Mouse (Mus musculus): ENCODE data around the gene Ubl3. TPM values are rescaled to one million over a fixed set of nuclear protein-coding genes. Genes with fewer than 3 reads are reported as not detected.

Ubl3 gene
- total RNA-seq, 2 experiments from 2014 or later = 236 to 271 TPM

- intact Hi-C loops (cut with DNase I) = no loop called here
Measured at GRCm38 (mm10) chr5:148564073-148564472, 11.5 kb upstream of the Ubl3 start.

GRCm38 (mm10) chr5:148563281-148563680 is 10.7 kb upstream of the Ubl3 start:
- no peak for DNase-seq (ENCODE audit: low spot score in 2 of 2)
- intact Hi-C loops (cut with DNase I) = no loop called here

More at GRCm38 (mm10) chr5:148564073-148564472, 11.5 kb upstream of the Ubl3 start:
- DNase-seq (ENCODE audit: low spot score in 2 of 2) = no peak

- intact Hi-C loops (cut with DNase I) = no loop called here
- DNase-seq (ENCODE audit: low spot score in 2 of 2) = no peak
Measured at GRCm38 (mm10) chr5:148562235-148562634, 9.6 kb upstream of the Ubl3 start.

GRCm38 (mm10) chr5:148559261-148559958 is 6.8 kb upstream of the Ubl3 start:
- no peak for DNase-seq (ENCODE audit: low spot score in 2 of 2)
- intact Hi-C loops (cut with DNase I) = no loop called here

GRCm38 (mm10) chr5:148558472-148558871 is 5.9 kb upstream of the Ubl3 start:
- intact Hi-C loops (cut with DNase I) = no loop called here
- no peak for DNase-seq (ENCODE audit: low spot score in 2 of 2)

GRCm38 (mm10) chr5:148556509-148556908 is 3.9 kb upstream of the Ubl3 start:
- intact Hi-C loops (cut with DNase I) = no loop called here
- DNase-seq (ENCODE audit: low spot score in 2 of 2) = no peak

- DNase-seq (ENCODE audit: low spot score in 2 of 2) = no peak
- intact Hi-C loops (cut with DNase I) = no loop called here
Measured at GRCm38 (mm10) chr5:148555156-148555555, 2.6 kb upstream of the Ubl3 start.

- DNase-seq (ENCODE audit: low spot score in 2 of 2) = no peak
- intact Hi-C loops (cut with DNase I) = loop anchor here (5.0 kb wide), 2 partner anchors 73 to 157 kb away; partner anchors contain the start of gene Slc7a1
Measured at GRCm38 (mm10) chr5:148554701-148555100, 2.1 kb upstream of the Ubl3 start.

GRCm38 (mm10) chr5:148554242-148554641 is 1.7 kb upstream of the Ubl3 start:
- DNase-seq (ENCODE audit: low spot score in 2 of 2) = no peak
- intact Hi-C loops (cut with DNase I) = loop anchor here (5.0 kb wide), 2 partner anchors 73 to 157 kb away; partner anchors contain the start of gene Slc7a1

- DNase-seq (ENCODE audit: low spot score in 2 of 2) = no peak
- intact Hi-C loops (cut with DNase I) = loop anchor here (2.0 to 5.0 kb wide), 3 partner anchors 74 to 156 kb away; partner anchors contain the start of gene Slc7a1
Measured at GRCm38 (mm10) chr5:148553723-148554122, 1.1 kb upstream of the Ubl3 start.

- intact Hi-C loops (cut with DNase I) = loop anchor here (2.0 to 5.0 kb wide), 3 partner anchors 76 to 157 kb away; partner anchors contain the start of gene Slc7a1
- no peak for DNase-seq (ENCODE audit: low spot score in 2 of 2)
Measured at GRCm38 (mm10) chr5:148551764-148552136, 839 bp downstream of the Ubl3 start.

- intact Hi-C loops (cut with DNase I) = loop anchor here (5.0 kb wide), 2 partner anchors 76 to 154 kb away; partner anchors contain the start of gene Slc7a1
- peak; percentile 38 to 41 for DNase-seq (ENCODE audit: low spot score in 2 of 2)
Measured at GRCm38 (mm10) chr5:148550821-148551763, 1.5 kb downstream of the Ubl3 start.

- intact Hi-C loops (cut with DNase I) = loop anchor here (5.0 kb wide), 2 partner anchors 77 to 153 kb away; partner anchors contain the start of gene Slc7a1
- peak in 1 of 2 experiments; percentile 45 for DNase-seq (ENCODE audit: low spot score in 2 of 2)
Measured at GRCm38 (mm10) chr5:148550393-148550792, 2.2 kb downstream of the Ubl3 start.

GRCm38 (mm10) chr5:148549307-148549706 is 3.3 kb downstream of the Ubl3 start:
- intact Hi-C loops (cut with DNase I) = no loop called here
- DNase-seq (ENCODE audit: low spot score in 2 of 2) = no peak

- DNase-seq (ENCODE audit: low spot score in 2 of 2) = no peak
- intact Hi-C loops (cut with DNase I) = loop anchor here (1.0 kb wide), 1 partner anchor 245 kb away; no protein-coding TSS in a partner anchor
Measured at GRCm38 (mm10) chr5:148548568-148548967, 4.0 kb downstream of the Ubl3 start.

GRCm38 (mm10) chr5:148547870-148548456 is 4.6 kb downstream of the Ubl3 start:
- intact Hi-C loops (cut with DNase I) = loop anchor here (1.0 kb wide), 1 partner anchor 245 kb away; no protein-coding TSS in a partner anchor
- no peak for DNase-seq (ENCODE audit: low spot score in 2 of 2)

- no peak for DNase-seq (ENCODE audit: low spot score in 2 of 2)
- intact Hi-C loops (cut with DNase I) = no loop called here
Measured at GRCm38 (mm10) chr5:148546970-148547369, 5.6 kb downstream of the Ubl3 start.

- intact Hi-C loops (cut with DNase I) = no loop called here
- no peak for DNase-seq (ENCODE audit: low spot score in 2 of 2)
Measured at GRCm38 (mm10) chr5:148544733-148545132, 7.9 kb downstream of the Ubl3 start.

GRCm38 (mm10) chr5:148542196-148542595 is 10.4 kb downstream of the Ubl3 start:
- intact Hi-C loops (cut with DNase I) = no loop called here
- DNase-seq (ENCODE audit: low spot score in 2 of 2) = no peak

Measured in left cerebral cortex, postnatal 36 days (tissue).